Mouse (Mus musculus): Measurements from ENCODE around the gene Robo1.
A peak's percentile ranks its signal among the peaks of the same experiment; 100 is the strongest.

The Robo1 gene

DNA sequence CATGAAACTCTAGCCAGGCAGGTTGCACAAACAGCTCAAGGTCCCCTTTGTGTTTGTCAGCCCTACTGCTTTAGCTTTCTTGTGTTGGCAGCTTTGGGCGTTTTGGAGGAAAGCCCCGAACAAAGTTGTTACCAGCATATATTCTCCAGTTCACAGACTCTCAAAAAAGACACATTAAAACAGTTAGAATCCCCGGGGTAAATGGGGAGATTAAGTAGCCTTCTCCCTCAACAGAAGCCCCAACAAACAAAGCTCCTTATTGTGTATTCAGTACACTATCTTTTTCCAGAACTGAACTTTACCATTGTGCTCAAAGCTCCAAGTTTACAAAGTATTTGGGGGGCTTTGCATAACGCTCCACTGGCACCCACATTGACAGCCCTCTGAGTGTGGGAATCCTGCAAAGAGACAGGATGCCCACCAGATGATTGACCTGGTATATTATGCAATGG, 302.6 kb downstream of the Robo1 start:
- no peak for DNase-seq

DNA sequence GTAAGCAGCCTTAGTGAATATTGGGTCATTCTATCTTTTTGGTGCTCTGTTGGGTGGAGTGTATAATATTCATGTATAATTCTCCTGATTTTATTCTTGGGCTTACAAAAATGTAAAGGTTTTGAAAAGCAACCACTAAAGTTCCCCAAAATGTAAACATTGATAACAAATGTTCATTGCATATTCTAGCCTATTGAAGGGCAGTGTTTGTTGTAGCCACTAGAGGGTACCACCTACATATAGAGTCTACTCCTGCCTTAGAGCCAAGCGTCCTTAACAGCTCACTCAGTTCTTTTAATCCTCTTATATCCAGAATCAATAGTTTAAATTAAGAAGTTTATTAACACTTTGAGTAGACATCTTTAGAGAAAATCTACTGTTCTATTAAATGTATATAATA, 306.8 kb downstream of the Robo1 start:
- peak; percentile 14 to 20 for DNase-seq

DNA sequence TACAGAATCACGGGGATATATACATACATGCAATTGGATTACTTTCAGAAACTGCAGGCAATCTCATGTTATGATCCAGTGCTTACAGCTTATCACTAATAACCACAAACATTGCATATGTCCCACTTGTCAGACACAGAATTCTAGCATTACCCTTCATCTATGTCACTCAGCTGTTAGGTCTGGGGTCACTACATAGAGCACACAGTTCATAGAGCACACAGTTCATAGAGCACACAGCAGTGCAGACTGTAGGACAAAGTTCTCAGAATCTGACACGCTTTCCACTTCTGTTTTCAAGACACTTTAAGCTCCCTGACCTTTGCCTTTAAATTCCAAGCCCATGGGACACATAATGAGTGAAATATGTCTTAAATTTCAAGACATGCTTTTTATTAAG, 307.3 kb downstream of the Robo1 start:
- no peak for DNase-seq

- DNase-seq, result no peak
Observed at GRCm38 (mm10) chr16:72622371-72622770, 314.3 kb downstream of the Robo1 start.

DNA sequence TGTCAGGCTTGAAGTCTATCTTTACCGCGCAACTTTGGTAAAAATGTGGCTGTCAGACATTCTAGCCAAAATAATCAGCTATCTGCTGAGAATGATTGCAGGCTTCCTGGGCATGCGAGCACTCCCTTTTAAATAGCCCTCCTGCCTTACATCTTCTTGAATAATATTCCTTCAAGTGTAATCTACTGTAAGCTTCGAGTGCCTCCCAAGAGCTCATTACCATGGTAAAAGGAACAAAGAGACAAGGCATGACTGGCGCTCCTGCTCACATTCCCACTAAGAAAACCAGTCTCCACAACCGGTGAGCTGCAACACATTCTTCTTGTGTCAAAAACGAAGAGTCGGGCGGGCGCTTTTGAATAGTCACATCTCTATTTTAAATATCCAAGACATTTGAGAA, 314.8 kb downstream of the Robo1 start:
- DNase-seq, result no peak

DNA sequence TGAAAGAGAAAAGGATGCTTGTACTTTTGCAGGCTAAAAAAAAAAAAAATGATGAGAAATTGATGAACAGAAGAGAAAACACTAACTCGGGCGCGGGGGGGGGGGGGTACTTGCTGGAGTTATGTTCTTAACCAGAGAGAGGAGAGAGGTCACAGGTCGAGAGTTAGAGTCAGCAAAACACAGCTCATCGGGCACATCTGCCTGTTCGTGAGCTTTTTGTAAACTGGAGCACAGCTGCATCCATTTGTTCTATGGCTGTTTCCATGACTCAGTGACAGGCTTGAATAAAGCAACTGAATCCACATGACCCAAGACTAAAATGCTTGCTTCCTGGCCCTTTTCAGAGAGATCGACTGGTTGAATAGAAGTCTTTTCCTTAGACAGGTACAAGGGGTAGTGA, 325.7 kb downstream of the Robo1 start:
- no peak for DNase-seq

- DNase-seq, result no peak
Observed at GRCm38 (mm10) chr16:72639332-72639940, 331.3 kb downstream of the Robo1 start.

DNA sequence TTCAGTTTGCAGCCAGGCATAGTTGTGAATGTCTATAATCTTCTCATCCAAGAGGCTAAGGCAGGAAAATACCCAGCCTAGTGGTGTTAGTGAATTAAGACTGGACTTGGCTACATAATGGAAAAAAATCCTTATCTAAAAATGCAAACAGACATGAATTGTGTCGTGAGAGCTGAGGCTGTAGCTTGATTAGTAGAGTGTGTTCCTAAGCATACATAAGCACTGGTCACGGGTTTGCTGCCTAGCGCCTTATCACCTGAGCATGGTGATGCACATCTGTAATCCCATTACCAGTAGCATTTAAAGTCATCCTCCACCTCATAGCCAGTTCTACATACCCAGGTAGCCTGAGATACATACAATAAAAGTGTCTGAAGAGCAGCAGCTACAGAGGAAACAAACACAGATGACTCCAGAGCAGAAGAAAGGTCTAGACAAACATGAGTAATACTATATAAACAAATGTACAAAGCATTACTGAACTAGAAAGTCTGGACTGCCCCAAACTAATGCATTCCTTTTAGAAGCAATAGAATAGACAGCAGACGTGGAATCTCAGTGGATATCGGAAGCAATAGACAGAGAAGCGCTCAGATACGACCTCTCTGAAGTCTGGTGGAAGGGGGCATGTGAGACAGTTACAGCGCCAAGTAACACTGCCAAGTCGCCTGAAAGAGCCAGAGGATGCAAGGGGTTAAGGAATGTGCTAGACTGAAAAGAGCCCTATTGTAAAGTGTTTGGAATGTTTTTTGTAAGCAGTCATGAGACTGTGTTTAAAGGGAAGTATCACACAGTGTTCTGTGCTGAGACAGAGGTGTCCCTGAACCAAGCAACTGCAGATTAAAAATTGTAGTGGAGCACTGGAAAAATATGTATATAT, 333.1 kb downstream of the Robo1 start:
- DNase-seq, result no peak

- DNase-seq, result no peak
Observed at GRCm38 (mm10) chr16:72645890-72646289, 337.8 kb downstream of the Robo1 start.

- DNase-seq, result peak; percentile 70
Observed at GRCm38 (mm10) chr16:72649314-72649713, 341.2 kb downstream of the Robo1 start.

GRCm38 (mm10) chr16:72655411-72655810, 347.3 kb downstream of the Robo1 start:
- DNase-seq, result no peak

DNA sequence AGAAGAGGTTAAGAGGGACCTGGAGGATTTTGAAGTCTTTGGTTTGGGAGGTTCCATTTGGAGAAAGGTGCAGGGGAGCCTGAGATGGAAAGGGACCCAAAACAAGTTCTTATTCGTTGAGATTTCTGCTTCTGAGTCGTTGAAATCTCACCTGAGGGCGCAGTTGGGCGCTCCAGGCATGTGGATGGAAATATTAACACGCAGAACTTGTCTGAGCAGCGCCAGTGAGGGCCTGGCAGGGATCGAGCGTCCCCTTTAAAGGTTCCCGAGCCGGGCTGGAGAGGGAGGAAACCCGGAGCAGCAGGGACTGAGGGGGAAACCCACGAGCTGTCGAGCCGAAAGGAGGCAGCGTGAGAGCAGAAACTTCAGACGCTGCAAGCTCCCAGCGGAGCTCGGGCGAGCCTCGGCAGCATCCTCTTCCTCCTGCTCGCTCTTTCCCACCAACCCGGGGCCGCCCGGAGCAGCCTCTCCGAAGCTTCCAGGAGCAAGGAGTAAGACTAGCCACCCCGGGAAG, 354.8 kb downstream of the Robo1 start:
- DNase-seq, result peak; percentile 78 to 86

DNA sequence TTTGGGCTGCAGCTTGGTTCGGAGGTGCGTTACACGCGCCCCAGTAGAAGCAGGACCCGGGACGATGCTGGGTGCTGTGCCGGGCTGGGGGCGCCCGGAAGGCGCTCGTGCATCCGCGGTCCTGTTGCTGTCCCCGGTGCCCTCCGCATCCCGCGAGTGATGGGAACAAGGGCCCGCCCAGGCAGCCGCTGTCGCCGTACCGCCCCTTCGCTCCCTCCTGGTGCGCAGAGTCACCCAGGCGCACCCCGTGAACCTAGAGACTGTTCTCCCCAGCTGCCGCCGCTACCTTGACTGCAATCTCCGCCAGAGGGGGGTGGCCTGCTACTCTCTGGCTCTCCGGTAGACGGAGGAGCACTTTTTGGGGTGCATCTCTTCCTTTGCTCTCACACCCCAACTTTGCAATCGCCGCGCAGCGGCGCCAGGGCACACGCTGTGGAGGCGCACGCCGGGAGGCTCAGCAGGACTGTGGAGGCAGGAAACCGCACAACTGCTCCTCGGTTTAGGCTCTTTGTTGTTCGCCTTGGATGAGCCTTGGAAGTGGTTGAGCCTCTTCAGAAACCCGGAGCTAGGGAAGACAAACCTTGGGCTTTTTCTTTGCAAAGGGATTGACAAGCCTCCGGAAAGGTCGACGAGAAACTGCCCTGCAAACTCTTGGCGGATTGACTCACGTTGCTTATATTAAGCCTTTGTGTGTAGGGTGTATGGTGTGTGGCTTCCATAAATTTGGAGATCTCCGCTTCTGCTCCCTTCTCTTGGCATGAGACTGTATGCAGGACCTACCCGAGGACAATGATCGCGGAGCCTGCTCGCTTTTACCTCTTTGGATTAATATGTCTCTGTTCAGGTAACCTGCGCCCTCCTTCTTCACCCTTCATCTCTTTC, 355.5 kb downstream of the Robo1 start:
- DNase-seq, result peak; percentile 55 to 61

GRCm38 (mm10) chr16:72664233-72664613, 356.1 kb downstream of the Robo1 start:
- DNase-seq, result peak; percentile 35 to 37

DNA sequence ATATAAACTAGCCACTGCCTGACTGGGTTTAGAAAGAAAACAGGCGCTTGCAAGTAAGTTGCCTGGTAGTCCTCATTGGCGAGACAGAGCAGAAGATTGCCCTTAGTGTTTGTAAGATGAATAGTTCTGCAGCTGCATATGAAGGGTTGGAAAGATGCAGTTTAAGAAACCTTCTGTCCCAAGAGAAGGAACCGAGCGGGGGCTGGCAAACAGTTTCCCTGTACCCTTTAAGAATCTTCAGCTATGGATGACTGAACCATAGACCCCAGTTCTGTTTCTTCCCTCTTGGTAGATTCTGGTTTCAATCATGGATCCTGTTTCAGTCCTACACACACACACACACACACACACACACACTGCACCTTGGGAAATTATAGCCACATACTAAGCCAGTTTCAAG, 356.7 kb downstream of the Robo1 start:
- DNase-seq, result no peak

GRCm38 (mm10) chr16:72665454-72665853, 357.3 kb downstream of the Robo1 start:
- DNase-seq, result no peak

DNA sequence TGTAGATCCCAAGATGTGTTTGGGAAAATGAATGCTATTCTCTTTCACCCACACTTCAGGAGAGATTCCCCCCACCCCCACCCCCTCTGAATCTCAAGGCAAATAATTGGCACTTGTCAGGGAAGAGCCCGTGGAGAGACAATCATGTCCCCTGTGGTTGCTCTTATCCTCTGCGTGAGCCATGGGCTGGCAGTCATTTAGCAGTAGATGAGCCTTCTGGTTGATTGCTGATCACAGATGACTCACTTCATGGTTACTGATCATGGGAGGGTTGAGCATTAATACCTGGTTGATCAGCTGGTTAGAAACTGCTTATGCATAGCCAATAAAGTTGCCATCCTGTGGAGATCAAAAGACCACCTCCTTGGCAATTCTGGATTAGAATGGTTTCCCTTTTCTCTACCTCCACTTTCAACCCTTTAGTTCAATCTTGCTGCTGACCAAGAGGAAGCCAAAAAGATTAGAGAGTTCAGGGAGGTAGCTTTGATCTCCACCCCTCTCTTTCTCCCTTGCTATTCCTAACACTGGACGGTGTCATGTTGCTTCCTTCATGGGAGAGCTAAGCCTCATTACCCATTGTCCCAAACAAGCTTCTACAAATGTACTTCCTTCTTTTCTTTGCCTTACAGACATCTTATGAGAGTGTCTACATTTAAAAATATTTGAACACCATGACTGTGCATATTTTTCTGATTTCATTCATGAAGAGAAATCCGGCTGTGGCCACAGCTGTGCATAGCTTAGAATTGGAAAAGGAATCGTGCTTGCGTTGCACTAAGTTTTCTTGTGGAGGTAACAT, 362.3 kb downstream of the Robo1 start:
- DNase-seq, result no peak

DNA sequence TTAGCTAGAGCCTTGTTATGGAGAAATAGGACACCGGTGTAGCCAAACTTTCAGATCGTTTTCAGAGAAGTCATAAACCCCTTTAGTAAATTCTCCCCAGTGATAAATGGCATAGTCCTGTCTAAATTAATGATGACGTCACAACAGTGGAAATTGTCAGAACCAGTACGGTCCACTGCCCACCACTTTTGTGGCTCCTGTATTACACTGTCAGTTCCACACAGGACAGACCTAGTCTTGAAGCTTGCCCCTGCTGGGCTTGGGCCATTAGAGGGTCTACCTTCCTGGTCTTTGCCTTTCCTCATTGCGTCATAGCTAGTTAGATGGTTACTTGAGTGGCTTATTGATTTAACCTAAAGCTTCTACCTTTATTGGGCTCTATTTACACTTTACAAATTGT, 369.1 kb downstream of the Robo1 start:
- no peak for DNase-seq

GRCm38 (mm10) chr16:72678450-72678849, 370.3 kb downstream of the Robo1 start:
- DNase-seq, result peak; percentile 11 to 22

DNA sequence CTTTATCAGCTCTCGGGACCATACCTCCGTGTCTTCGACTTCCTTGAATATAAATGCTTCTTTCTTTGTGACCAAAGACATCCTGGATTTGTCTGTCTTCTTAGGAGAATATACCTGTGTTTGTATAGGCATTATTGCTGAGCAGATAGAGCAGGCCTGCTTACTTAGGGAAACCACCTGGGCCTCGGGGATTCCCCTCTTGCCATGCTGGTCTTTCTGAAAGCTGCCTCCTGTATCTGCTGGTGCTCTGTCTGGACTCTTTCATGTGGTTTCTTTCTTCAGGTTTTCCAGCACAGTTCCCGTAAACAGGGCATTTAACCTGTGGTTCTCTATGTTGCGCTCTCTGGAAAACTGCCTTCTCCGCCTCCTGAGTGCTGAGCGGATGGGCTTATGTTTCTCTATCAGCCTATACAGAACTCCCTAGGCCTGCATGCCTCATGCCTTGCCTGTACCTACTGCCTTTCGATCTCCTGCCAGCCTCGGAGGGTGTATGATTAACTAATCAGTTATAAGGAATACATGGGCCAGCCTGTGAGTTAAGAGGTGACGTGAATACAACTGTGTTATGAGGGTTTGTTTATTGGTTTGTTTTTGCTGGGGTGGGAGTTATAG, 370.9 kb downstream of the Robo1 start:
- no peak for DNase-seq

DNA sequence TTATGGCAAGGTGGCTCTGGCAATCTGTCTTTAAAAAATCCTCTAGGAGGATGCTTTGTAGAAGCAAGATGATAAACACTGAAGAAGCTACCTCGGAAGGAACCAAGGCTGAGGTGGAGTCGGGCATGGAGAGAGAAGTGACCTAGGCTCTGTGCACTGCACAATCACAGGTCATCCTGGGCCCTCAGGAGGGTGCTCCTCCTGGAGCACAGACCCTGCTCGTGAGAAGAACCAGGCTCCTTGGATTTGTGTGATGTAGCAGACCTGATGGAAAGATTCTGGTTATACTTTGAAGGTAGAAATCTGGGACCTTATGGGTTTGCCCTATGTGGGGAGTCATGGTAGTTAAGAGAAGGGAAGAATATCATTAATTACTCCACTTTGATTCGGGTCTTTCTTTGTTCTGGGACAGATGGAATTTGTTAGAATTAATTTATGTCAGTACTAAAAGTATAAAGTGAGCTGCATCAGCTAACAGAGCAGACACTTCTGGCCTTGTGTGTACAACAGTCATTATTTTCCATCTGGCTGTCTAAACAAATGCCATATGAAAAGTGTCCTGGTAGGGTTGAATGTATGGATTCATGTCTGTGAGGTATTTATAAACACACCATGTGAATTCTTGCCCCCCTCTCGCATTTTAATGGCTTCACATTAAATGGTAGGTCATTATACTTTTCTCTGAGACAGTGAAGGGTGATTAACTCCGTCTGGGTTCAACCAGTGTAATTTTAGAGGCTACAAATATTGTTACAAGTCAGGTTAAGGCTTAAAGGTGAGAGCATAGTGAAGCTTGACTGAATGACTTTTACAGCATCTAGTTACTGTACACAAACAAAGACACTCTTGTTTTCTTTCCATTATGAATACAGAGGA, 377.7 kb downstream of the Robo1 start:
- DNase-seq, result no peak
